Mouse (Mus musculus) kidney, adult 2 months (tissue): Measurements from ENCODE around the gene Slc6a9.

Source experiments
- CTCF ChIP-seq: fragments of 200-500 bp; conservative IDR thresholded peaks from 2 replicates; pipeline ENCODE4 v1.5.1; 2011; ENCODE audit warnings: low read depth, mild to moderate bottlenecking, control low read depth, low read length, moderate library complexity, mixed read lengths; ENCODE audit not compliant: insufficient read depth, insufficient read length
- POLR2A ChIP-seq: fragments of 200-500 bp; IDR thresholded peaks from one replicate; pipeline ENCODE4 v1.6.1; 2011; ENCODE audit warnings: low read depth, low read length, control low read depth

GRCm38 (mm10) chr4:117887920-117888319, 53.6 kb downstream of the Slc6a9 start:
- no peak for TF ChIP-seq CTCF
- TF ChIP-seq POLR2A, result no peak
